Mouse (Mus musculus) neural tube, embryonic 11.5 days (tissue): ENCODE measurements around the gene Rab3ip. TPM values are rescaled to one million over a fixed set of nuclear protein-coding genes. Genes with fewer than 3 reads are reported as not detected.

Source experiments
- ATAC-seq: fragments of 200-750 bp; cut with Nextera tagmentation; 2 replicates; pipeline ENCODE4 v1.8.0; 2017; ENCODE audit warnings: moderate number of reproducible peaks, mild to moderate bottlenecking, moderate TSS enrichment, moderate library complexity; ENCODE audit not compliant: insufficient read depth, low FRiP score, low TSS enrichment
- DNase-seq: peaks from one replicate; pipeline ENCODE4 v3.0.0-alpha.2; 2015; ENCODE audit warnings: low spot score
- H3K27ac ChIP-seq: fragments of 300-500 bp; sonication (generic); 2 replicates; pipeline ENCODE4 v1.5.1; 2014; ENCODE audit warnings: low read depth, mild to moderate bottlenecking, low read length
- H3K27me3 ChIP-seq: fragments of 300-500 bp; sonication (generic); 2 replicates; pipeline ENCODE4 v1.6.1; 2014; ENCODE audit warnings: mild to moderate bottlenecking, low read length, mixed read lengths; ENCODE audit not compliant: control insufficient read depth, insufficient read depth
- H3K36me3 ChIP-seq: fragments of 300-500 bp; sonication (generic); 2 replicates; pipeline ENCODE4 v1.6.1; 2014; ENCODE audit warnings: mild to moderate bottlenecking, low read length, moderate library complexity, mixed read lengths; ENCODE audit not compliant: control insufficient read depth, insufficient read depth
- H3K4me1 ChIP-seq: fragments of 300-500 bp; sonication (generic); 2 replicates; pipeline ENCODE4 v1.6.1; 2014; ENCODE audit warnings: low read length, mixed read lengths; ENCODE audit not compliant: control insufficient read depth, insufficient read depth
- H3K4me2 ChIP-seq: fragments of 300-500 bp; sonication (generic); 2 replicates; pipeline ENCODE4 v1.6.1; 2014; ENCODE audit warnings: low read depth, mild to moderate bottlenecking, moderate library complexity
- H3K4me3 ChIP-seq: fragments of 300-500 bp; sonication (generic); 2 replicates; pipeline ENCODE4 v1.5.1; 2014; ENCODE audit warnings: low read depth, low read length
- H3K9ac ChIP-seq: fragments of 300-500 bp; sonication (generic); 2 replicates; pipeline ENCODE4 v1.6.1; 2014; ENCODE audit warnings: mild to moderate bottlenecking, low read length
- H3K9me3 ChIP-seq: fragments of 300-500 bp; sonication (generic); 2 replicates; pipeline ENCODE4 v1.6.1; 2016; ENCODE audit warnings: low read length; ENCODE audit not compliant: control insufficient read depth
- WGBS: fragments of 180-500 bp; shearing (Covaris S2); extraction: QIAGEN DNeasy Blood & Tissue Kit; methylation state at CpG from one replicate; pipeline ENCODE4 v1.1.7; 2014; 5-methylcytosine and 5-hydroxymethylcytosine counted together
- polyA plus RNA-seq: library from polyadenylated mRNA; unstranded; fragments of >200 nt; fragmentation: Nextera tagmentation; extraction: Ambion mirVana; gene quantifications from 2 replicates; pipeline ENCODE4 v1.2.1, GENCODE M21; 2014

The Rab3ip gene
- polyA plus RNA-seq, 1 experiment from 2014 or later, result 49.1 TPM

DNA sequence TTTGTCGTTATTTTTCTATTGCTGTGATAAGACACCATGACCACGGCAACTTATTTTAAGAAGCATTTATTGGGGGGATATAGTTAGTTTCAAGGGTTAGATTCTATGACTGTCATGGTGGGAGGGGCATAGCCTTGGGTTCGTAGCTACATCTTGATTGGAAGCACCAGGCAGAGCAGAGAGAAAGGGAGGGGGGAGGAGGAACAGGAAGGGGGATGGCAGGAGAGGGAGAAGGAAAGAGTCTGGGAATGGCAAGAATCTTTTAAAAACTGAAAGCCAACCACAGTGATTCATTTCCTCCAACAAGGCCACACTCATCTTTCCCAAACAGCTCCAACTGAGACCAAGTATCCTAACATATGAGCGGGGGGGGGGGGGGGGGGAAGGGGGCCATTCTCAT, 32.0 kb upstream of the Rab3ip start:
- no peaks in the 10 kb centered on the region for H3K9me3 ChIP-seq
- H3K4me1 ChIP-seq, result no peaks in the 10 kb centered on the region
- no peaks in the 10 kb centered on the region for H3K27me3 ChIP-seq
- 73% methylated on average over 3 of the region's 4 CpGs for WGBS
- DNase-seq (no peak), ATAC-seq (no peak)
- no peak overlapping the region for H3K27ac ChIP-seq
- no peak overlapping the region for H3K9ac ChIP-seq
- no peak overlapping the region for H3K4me2 ChIP-seq
- H3K36me3 ChIP-seq, result no peaks in the 10 kb centered on the region
- H3K4me3 ChIP-seq, result no peak overlapping the region

DNA sequence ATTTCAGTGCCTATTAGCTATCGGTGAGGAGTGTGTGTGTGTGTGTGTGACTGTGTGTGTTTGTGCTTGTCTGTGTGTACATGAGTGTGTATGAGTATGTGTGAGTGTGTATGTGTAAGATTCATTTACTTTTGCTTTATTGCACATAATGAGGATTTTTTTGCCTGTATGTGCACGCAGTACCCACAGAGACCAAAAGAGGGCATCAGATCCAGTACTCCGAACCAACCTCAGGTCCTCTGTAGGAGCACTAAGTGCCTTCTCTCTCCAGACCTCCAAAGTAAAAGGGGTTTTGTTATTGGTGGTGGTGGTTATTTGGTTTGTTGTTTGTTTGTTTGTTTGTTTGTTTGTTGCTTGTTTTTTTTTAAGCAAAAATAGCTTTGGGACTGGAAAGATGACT, 30.3 kb upstream of the Rab3ip start:
- no peaks in the 10 kb centered on the region for H3K27me3 ChIP-seq
- no peaks in the 10 kb centered on the region for H3K4me1 ChIP-seq
- no peak overlapping the region for H3K27ac ChIP-seq
- H3K9ac ChIP-seq, result no peak overlapping the region
- 79% methylated on average over 3 of the region's 3 CpGs for WGBS
- no peaks in the 10 kb centered on the region for H3K9me3 ChIP-seq
- no peak overlapping the region for H3K4me3 ChIP-seq
- H3K4me2 ChIP-seq, result no peak overlapping the region
- DNase-seq (peak; percentile 41), ATAC-seq (no peak)
- no peaks in the 10 kb centered on the region for H3K36me3 ChIP-seq

DNA sequence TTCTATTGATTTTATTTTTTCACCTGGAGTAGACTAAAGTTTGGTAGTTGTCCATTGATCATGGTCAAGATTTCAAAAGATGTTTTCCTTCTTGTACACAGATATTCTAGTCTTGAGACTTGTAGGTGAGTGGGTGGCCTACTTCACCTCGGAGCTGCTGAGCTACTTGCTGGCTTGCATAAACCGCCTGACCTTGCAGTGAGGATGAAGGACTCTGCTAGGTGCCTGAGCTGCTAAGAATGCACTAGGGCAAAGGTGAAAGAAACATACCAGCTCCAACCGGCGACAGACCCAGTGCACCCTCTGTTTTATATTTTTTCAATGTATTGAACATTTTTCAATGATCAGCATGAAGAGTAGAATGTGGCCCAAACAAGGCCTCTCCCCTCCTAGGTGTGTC, 29.7 kb upstream of the Rab3ip start:
- H3K4me1 ChIP-seq, result no peaks in the 10 kb centered on the region
- no peak overlapping the region for H3K27ac ChIP-seq
- ATAC-seq (no peak), DNase-seq (no peak)
- 84% methylated on average over 4 of the region's 4 CpGs for whole genome bisulfite sequencing
- H3K4me2 ChIP-seq, result no peak overlapping the region
- no peaks in the 10 kb centered on the region for H3K36me3 ChIP-seq
- no peaks in the 10 kb centered on the region for H3K27me3 ChIP-seq
- no peaks in the 10 kb centered on the region for H3K9me3 ChIP-seq
- H3K9ac ChIP-seq, result no peak overlapping the region
- no peak overlapping the region for H3K4me3 ChIP-seq

DNA sequence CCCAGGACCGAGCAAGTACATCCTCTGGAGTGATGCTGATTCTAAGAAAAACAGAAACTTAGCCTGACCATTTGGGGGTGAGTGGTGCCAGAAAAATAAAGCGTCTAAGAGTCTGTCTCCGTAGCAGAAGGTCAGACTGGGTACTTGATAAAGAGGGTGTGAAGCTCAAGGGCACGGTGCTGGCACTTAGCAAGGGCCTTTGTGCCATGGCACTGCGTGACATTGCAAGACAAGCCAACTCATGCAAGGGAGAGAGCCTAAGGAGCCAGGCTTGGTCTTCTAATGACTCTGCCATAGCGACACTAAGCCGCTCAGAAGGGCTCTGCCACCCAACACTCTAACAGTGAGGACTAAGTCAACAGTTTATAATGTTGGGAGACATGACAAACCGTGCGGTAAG, 28.3 kb upstream of the Rab3ip start:
- WGBS, result 90% methylated on average over 9 of the region's 9 CpGs
- ATAC-seq (no peak), DNase-seq (no peak)
- Histone ChIP-seq H3K4me1 (no peaks in the 10 kb centered on the region), H3K4me3 (no peak overlapping the region), H3K36me3 (no peaks in the 10 kb centered on the region), H3K9me3 (no peaks in the 10 kb centered on the region), H3K27me3 (no peaks in the 10 kb centered on the region), H3K27ac (no peak overlapping the region), H3K9ac (no peak overlapping the region), H3K4me2 (no peak overlapping the region)

DNA sequence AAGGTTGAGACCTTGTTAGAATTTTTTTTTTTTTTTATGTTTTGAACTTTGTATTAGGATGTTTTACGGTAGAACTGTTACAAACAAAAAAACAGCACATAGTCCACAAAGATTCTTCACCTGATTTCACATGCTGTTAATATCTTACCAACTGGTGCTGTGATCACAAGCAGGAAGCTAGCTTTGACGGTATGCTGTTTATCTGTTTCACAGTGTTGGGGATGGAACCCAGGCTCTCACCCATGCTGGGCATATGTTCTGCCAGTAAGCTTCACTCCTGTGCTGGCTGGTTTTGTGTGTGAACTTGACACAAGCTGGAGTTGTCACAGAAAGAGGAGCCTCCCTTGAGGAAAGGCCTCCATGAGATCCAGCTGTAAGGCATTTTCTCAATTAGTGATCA, 27.3 kb upstream of the Rab3ip start:
- no peaks in the 10 kb centered on the region for H3K9me3 ChIP-seq
- no peaks in the 10 kb centered on the region for H3K36me3 ChIP-seq
- H3K4me1 ChIP-seq, result no peaks in the 10 kb centered on the region
- H3K4me2 ChIP-seq, result no peak overlapping the region
- no peak overlapping the region for H3K27ac ChIP-seq
- DNase-seq (no peak), ATAC-seq (no peak)
- H3K4me3 ChIP-seq, result no peak overlapping the region
- 84% methylated on average over 2 of the region's 2 CpGs for WGBS
- no peak overlapping the region for H3K9ac ChIP-seq
- H3K27me3 ChIP-seq, result no peaks in the 10 kb centered on the region

DNA sequence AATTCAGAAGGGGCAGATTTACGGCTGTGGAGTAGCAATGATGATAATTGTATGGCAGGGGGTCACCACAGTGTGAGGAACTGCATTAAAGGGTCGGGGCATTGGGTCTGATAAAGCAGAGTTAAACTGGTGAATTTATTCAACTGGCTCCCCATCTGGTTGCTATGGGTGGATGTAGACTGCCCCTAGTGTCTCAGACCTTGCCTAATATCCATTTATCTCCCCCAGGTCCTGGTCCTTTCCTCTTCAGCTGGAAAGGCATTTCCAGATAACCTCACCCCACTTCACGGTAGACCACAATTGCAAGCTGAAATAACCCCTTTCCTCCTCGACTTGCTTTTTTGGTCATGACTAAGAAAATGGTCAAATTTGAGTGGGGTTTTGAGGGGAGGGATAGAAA, 26.9 kb upstream of the Rab3ip start:
- DNase-seq, result no peak
- Histone ChIP-seq H3K36me3 (no peaks in the 10 kb centered on the region), H3K4me1 (no peaks in the 10 kb centered on the region), H3K4me2 (no peak overlapping the region), H3K9me3 (no peaks in the 10 kb centered on the region), H3K4me3 (no peak overlapping the region), H3K9ac (no peak overlapping the region), H3K27me3 (no peaks in the 10 kb centered on the region), H3K27ac (no peak overlapping the region)
- no peak for ATAC-seq
- 43% methylated on average over 4 of the region's 4 CpGs for WGBS

DNA sequence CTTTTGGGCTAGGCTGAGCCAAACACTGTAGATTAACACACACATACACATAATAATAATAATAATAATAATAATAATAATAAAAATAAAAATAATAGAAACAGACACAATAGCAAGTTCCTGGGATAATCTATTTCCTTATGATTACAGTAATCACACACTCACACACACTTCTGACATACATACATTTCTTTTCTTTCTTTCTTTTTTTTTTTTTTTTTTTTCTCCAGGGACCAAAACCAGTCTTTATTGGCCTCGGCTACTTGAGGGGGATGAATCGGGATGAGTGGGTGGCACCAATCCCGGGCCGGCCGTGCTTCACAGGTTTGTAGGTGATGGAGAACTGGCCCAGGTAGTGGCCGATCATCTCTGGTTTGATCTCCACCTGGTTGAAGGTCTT, 21.9 kb upstream of the Rab3ip start, which contains the start of gene Gm10271:
Gm10271 (minus strand) TSS at position 101 of the 400 bp plus-strand sequence.
- no peaks in the 10 kb centered on the region for H3K4me1 ChIP-seq
- WGBS, result 99% methylated on average over 6 of the region's 6 CpGs
- no peak within 1 kb of the TSS for H3K27ac ChIP-seq
- DNase-seq (no peak), ATAC-seq (no peak)
- no peaks in the 10 kb centered on the region for H3K36me3 ChIP-seq
- H3K9me3 ChIP-seq, result no peaks in the 10 kb centered on the region
- H3K27me3 ChIP-seq, result no peaks in the 10 kb centered on the region
- no peak within 1 kb of the TSS for H3K9ac ChIP-seq
- H3K4me3 ChIP-seq, result no peak within 1 kb of the TSS
- H3K4me2 ChIP-seq, result no peak within 1 kb of the TSS

DNA sequence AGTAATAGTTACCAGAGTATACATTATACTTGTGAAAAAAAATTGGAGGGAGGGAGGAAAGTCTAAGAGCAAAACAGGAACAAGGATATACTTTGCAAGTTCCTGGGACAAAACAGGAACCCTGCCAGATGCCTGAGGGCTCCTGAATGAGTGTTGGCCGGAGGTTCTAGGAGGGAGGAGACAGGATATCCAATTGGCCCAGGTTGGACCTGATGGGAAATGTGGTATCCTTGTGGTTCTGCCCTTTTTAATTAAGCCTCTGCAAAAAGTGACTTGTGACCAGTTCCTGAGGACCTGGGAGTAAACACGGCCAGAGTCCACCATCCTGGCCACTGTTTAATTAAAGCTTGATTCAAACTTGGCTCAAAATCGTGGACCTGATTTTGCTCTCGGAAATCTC, 18.2 kb upstream of the Rab3ip start:
- WGBS, result 92% methylated on average over 4 of the region's 4 CpGs
- DNase-seq (no peak), ATAC-seq (no peak)
- Histone ChIP-seq H3K4me2 (no peak overlapping the region), H3K9me3 (no peaks in the 10 kb centered on the region), H3K4me3 (no peak overlapping the region), H3K27ac (no peak overlapping the region), H3K27me3 (no peaks in the 10 kb centered on the region), H3K4me1 (no peaks in the 10 kb centered on the region), H3K9ac (no peak overlapping the region), H3K36me3 (no peaks in the 10 kb centered on the region)

DNA sequence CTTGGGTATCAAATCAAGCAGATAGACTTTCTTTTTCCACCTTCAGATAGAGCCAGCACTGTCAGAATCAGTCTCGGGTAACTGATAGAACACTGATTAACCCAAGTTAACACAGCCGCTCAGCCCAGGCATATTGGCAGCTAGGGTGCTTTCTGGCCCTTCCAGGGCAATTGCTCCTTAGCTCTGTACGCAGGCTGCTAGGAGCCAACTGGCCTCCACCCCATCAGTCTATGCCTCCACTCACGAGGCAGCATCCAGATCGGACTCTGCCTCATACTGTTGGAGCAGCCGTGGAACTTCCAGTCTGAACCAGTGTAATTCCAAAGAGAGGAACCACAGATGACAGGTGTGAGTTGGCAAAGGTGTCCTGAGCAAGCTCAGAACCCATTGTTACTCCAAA, 15.5 kb upstream of the Rab3ip start:
- Histone ChIP-seq H3K9ac (no peak overlapping the region), H3K4me1 (no peaks in the 10 kb centered on the region), H3K4me2 (no peak overlapping the region), H3K27me3 (no peaks in the 10 kb centered on the region), H3K9me3 (no peaks in the 10 kb centered on the region), H3K27ac (no peak overlapping the region), H3K4me3 (no peak overlapping the region), H3K36me3 (no peaks in the 10 kb centered on the region)
- DNase-seq (no peak), ATAC-seq (no peak)
- 89% methylated on average over 6 of the region's 6 CpGs for WGBS
